Mouse (Mus musculus): Measurements from ENCODE around the gene Golga4. TPM values are rescaled to one million over a fixed set of nuclear protein-coding genes. Genes with fewer than 3 reads are reported as not detected.

The Golga4 gene
- polyA plus RNA-seq, 1 experiment: 18.5 TPM

GRCm38 (mm10) chr9:118548651-118549050 lies 42.6 kb downstream of the Golga4 start:
- Histone ChIP-seq H3K79me2 (ENCODE audit: control insufficient read depth, insufficient read depth) (no peaks in the 10 kb centered on the region), H3K4me3 (no peak overlapping the region), H3ac (ENCODE audit: control insufficient read depth, insufficient read length) (no peak overlapping the region), H3K36me3 (ENCODE audit: control insufficient read depth, insufficient read depth) (peaks cover 47% of the 10 kb centered on the region), H3K27me3 (ENCODE audit: control insufficient read depth, insufficient read depth, insufficient read length) (no peaks in the 10 kb centered on the region), H3K4me2 (ENCODE audit: low read depth) (no peak overlapping the region)
- no peak for TF ChIP-seq REST (IDR thresholded peaks at IDR 0.05; ENCODE audit: insufficient read depth, insufficient read length)
- no peak for TF ChIP-seq POLR2AphosphoS2 (IDR thresholded peaks at IDR 0.05; ENCODE audit: insufficient read length, low read depth)
- TF ChIP-seq MYOG (IDR thresholded peaks at IDR 0.05; ENCODE audit: control insufficient read depth in 1 of 3, insufficient read depth in 1 of 3, insufficient read length in 2 of 3, low read depth in 2 of 3): no peak
- no peak for TF ChIP-seq TCF12 (IDR thresholded peaks at IDR 0.05; ENCODE audit: insufficient read depth, poor library complexity, severe bottlenecking)
- TF ChIP-seq SRF (IDR thresholded peaks at IDR 0.05; ENCODE audit: control insufficient read depth, insufficient read length, low read depth): no peak
- no peak for TF ChIP-seq CEBPB (IDR thresholded peaks at IDR 0.05; ENCODE audit: insufficient read depth, poor library complexity, severe bottlenecking)
- TF ChIP-seq MAX (IDR thresholded peaks at IDR 0.05; ENCODE audit: low read depth): no peak
- no peak for TF ChIP-seq E2F4 (IDR thresholded peaks at IDR 0.05; ENCODE audit: insufficient read depth)
- no peak for TF ChIP-seq USF1 (IDR thresholded peaks at IDR 0.05; ENCODE audit: low read depth)
- TF ChIP-seq MYOD1 (IDR thresholded peaks at IDR 0.05; ENCODE audit: control insufficient read depth in 1 of 3, insufficient read length in 2 of 3, low read depth in 2 of 3): no peak
- no peak for TF ChIP-seq POLR2A (IDR thresholded peaks at IDR 0.05; ENCODE audit: insufficient read length, low read depth)
- TF ChIP-seq TCF3 (IDR thresholded peaks at IDR 0.05; ENCODE audit: insufficient read length, low read depth): no peak

- no peak overlapping the region for H3ac ChIP-seq (ENCODE audit: control insufficient read depth, insufficient read length)
- TF ChIP-seq POLR2A (IDR thresholded peaks at IDR 0.05; ENCODE audit: insufficient read length, low read depth) (no peak), MYOG (IDR thresholded peaks at IDR 0.05; ENCODE audit: control insufficient read depth in 1 of 3, insufficient read depth in 1 of 3, insufficient read length in 2 of 3, low read depth in 2 of 3) (no peak), MAX (IDR thresholded peaks at IDR 0.05; ENCODE audit: low read depth) (no peak), MYOD1 (IDR thresholded peaks at IDR 0.05; ENCODE audit: control insufficient read depth in 1 of 3, insufficient read length in 2 of 3, low read depth in 2 of 3) (no peak), SRF (IDR thresholded peaks at IDR 0.05; ENCODE audit: control insufficient read depth, insufficient read length, low read depth) (no peak), POLR2AphosphoS2 (IDR thresholded peaks at IDR 0.05; ENCODE audit: insufficient read length, low read depth) (no peak), TCF3 (IDR thresholded peaks at IDR 0.05; ENCODE audit: insufficient read length, low read depth) (no peak), CEBPB (IDR thresholded peaks at IDR 0.05; ENCODE audit: insufficient read depth, poor library complexity, severe bottlenecking) (no peak), REST (IDR thresholded peaks at IDR 0.05; ENCODE audit: insufficient read depth, insufficient read length) (no peak), TCF12 (IDR thresholded peaks at IDR 0.05; ENCODE audit: insufficient read depth, poor library complexity, severe bottlenecking) (no peak), E2F4 (IDR thresholded peaks at IDR 0.05; ENCODE audit: insufficient read depth) (no peak)
- H3K79me2 ChIP-seq (ENCODE audit: control insufficient read depth, insufficient read depth): no peaks in the 10 kb centered on the region
- no peaks in the 10 kb centered on the region for H3K27me3 ChIP-seq (ENCODE audit: control insufficient read depth, insufficient read depth, insufficient read length)
- peaks cover 35% of the 10 kb centered on the region for H3K36me3 ChIP-seq (ENCODE audit: control insufficient read depth, insufficient read depth)
- no peak overlapping the region for H3K4me2 ChIP-seq (ENCODE audit: low read depth)
- H3K4me3 ChIP-seq: no peak overlapping the region
Measured at GRCm38 (mm10) chr9:118556951-118557780, 51.1 kb downstream of the Golga4 start.

DNA sequence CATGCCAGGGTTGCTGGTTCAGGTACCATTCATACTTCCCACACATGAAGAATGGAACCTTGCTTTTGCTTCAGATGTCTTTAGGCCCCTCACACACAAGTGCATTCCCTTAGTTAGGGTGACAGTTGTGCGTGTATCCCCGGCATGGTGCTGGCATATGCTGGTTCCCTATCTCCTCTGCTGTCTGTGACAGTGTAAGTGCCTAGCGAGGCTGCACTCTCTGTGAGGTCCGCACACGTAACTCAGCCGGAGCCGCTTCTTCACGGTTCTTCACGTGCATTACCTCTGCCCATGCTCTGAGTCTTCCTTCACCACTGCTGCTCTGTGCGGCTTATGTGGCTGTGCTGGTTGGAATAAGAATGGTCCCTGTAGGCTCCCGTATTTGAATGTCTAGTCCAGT lies 57.3 kb downstream of the Golga4 start:
- Histone ChIP-seq H3ac (ENCODE audit: control insufficient read depth, insufficient read length) (no peak overlapping the region), H3K36me3 (ENCODE audit: control insufficient read depth, insufficient read depth) (peaks cover 33% of the 10 kb centered on the region)
- TF ChIP-seq MYOG (IDR thresholded peaks at IDR 0.05; ENCODE audit: control insufficient read depth in 1 of 3, insufficient read depth in 1 of 3, insufficient read length in 2 of 3, low read depth in 2 of 3) (no peak), TCF12 (IDR thresholded peaks at IDR 0.05; ENCODE audit: insufficient read depth, poor library complexity, severe bottlenecking) (no peak), CEBPB (IDR thresholded peaks at IDR 0.05; ENCODE audit: insufficient read depth, poor library complexity, severe bottlenecking) (no peak), REST (IDR thresholded peaks at IDR 0.05; ENCODE audit: insufficient read depth, insufficient read length) (no peak), USF1 (IDR thresholded peaks at IDR 0.05; ENCODE audit: low read depth) (no peak)

DNA sequence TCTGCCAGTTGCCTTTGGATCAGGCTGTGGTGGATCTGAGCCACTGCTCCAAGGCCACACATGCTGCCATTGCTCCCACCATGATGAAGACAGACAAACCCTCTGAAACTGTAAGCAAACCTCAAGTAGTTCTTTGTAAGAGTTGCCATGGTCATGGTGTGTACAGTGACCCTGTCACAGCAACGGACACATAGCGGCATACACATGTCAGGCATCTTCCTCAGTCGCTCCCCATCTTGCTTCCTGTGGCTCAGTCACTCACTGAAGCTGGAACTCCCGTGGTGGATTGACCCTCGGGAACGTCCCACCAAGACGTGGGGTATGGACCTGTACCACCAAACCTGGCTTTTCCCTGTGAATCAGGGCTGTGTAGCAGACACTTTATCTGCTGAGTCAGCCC lies 57.8 kb downstream of the Golga4 start:
- Histone ChIP-seq H3K79me2 (ENCODE audit: control insufficient read depth, insufficient read depth) (no peaks in the 10 kb centered on the region), H3K4me2 (ENCODE audit: low read depth) (no peak overlapping the region), H3ac (ENCODE audit: control insufficient read depth, insufficient read length) (no peak overlapping the region), H3K36me3 (ENCODE audit: control insufficient read depth, insufficient read depth) (peaks cover 32% of the 10 kb centered on the region), H3K4me3 (no peak overlapping the region), H3K27me3 (ENCODE audit: control insufficient read depth, insufficient read depth, insufficient read length) (no peaks in the 10 kb centered on the region)
- TF ChIP-seq TCF12 (IDR thresholded peaks at IDR 0.05; ENCODE audit: insufficient read depth, poor library complexity, severe bottlenecking) (no peak), REST (IDR thresholded peaks at IDR 0.05; ENCODE audit: insufficient read depth, insufficient read length) (no peak), TCF3 (IDR thresholded peaks at IDR 0.05; ENCODE audit: insufficient read length, low read depth) (no peak), MYOD1 (IDR thresholded peaks at IDR 0.05; ENCODE audit: control insufficient read depth in 1 of 3, insufficient read length in 2 of 3, low read depth in 2 of 3) (no peak), MYOG (IDR thresholded peaks at IDR 0.05; ENCODE audit: control insufficient read depth in 1 of 3, insufficient read depth in 1 of 3, insufficient read length in 2 of 3, low read depth in 2 of 3) (no peak), SRF (IDR thresholded peaks at IDR 0.05; ENCODE audit: control insufficient read depth, insufficient read length, low read depth) (no peak), USF1 (IDR thresholded peaks at IDR 0.05; ENCODE audit: low read depth) (no peak), E2F4 (IDR thresholded peaks at IDR 0.05; ENCODE audit: insufficient read depth) (no peak), CEBPB (IDR thresholded peaks at IDR 0.05; ENCODE audit: insufficient read depth, poor library complexity, severe bottlenecking) (no peak)

More for the DNA sequence above, 57.3 kb downstream of the Golga4 start:
- no peaks in the 10 kb centered on the region for H3K27me3 ChIP-seq (ENCODE audit: control insufficient read depth, insufficient read depth, insufficient read length)
- H3K79me2 ChIP-seq (ENCODE audit: control insufficient read depth, insufficient read depth): no peaks in the 10 kb centered on the region
- no peak overlapping the region for H3K4me3 ChIP-seq
- no peak overlapping the region for H3K4me2 ChIP-seq (ENCODE audit: low read depth)
